Mouse (Mus musculus): ENCODE results near the gene Olfr1320. TPM values are rescaled to one million over a fixed set of nuclear protein-coding genes. Genes with fewer than 3 reads are reported as not detected.
"Not testable (repeated sequence)": the region's sequence is repeated elsewhere in the genome, so short reads cannot be mapped to it uniquely, and the experiment has no call there.

Gene Olfr1320
- not detected for total RNA-seq (2021)

GRCm38 (mm10) chrX:49672033-49672432 is at the start of gene Olfr1320:
Gene Olfr1320 (plus strand): TSS chrX:49672333.
- no peak for DNase-seq

- DNase-seq: no peak
Measured at GRCm38 (mm10) chrX:49627566-49627965, 44.6 kb upstream of the Olfr1320 start.

GRCm38 (mm10) chrX:49631195-49631594 is 40.9 kb upstream of the Olfr1320 start:
- DNase-seq: no peak

GRCm38 (mm10) chrX:49660781-49661180 is 11.4 kb upstream of the Olfr1320 start:
- DNase-seq: not testable (repeated sequence)

Other genes with a start within 250 kb of the Olfr1320 start
- 1 to 10 TPM in 1 of 2 experiments, under 1 TPM in 1; 0.70 to 1.3 TPM for gene Arhgap36, start 208.4 kb upstream of the Olfr1320 start, total RNA-seq (2021)
- gene Olfr1321, start 62.7 kb downstream of the Olfr1320 start, total RNA-seq (2021): not detected
- gene Igsf1, start 125.4 kb downstream of the Olfr1320 start, total RNA-seq (2021): 1 to 10 TPM; 8.3 to 8.8 TPM
- gene Olfr1322, start 219.2 kb downstream of the Olfr1320 start, total RNA-seq (2021): not detected